Mouse (Mus musculus) v-Abl transformed pro-B cells (cell line): Measurements from ENCODE around the gene 1110004F10Rik.
"Not testable (repeated sequence)": the region's sequence is repeated elsewhere in the genome, so short reads cannot be mapped to it uniquely, and the experiment has no call there.

Experiments used
- in situ Hi-C, 2 experiments: fragments of 400-800 bp; cut with MboI; formaldehyde crosslinking; loops; one replicate each; pipeline ENCODE4 v1.15.1; 2025; ENCODE audit not compliant: unreplicated experiment in 2 of 2

1110004F10Rik gene

DNA sequence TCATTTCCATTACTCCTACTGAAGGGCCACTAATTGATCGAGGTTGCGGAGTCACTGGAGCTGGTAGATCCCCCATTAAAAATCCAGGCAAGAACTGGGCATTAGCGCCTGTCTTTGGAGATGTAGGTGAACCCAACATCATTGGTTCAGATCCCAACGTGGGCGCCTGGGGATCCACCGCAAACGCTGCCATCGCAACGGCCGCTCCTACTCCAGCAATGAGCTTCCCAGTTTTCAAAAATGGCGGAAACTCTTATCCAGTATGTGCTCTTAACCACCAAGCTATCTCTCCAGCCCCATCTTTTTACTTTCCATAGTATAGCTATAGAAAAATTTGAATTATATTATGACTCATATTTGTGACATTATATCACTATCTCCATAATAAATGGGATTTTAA, 45.2 kb downstream of the 1110004F10Rik start, which contains the start of gene Gm4353:
Gene Gm4353 (minus strand): TSS at position 270 of the 400 bp plus-strand sequence.
- in situ Hi-C loops, result not testable (repeated sequence)

- in situ Hi-C loops, result loop anchor here in 1 of 2 experiments (10.0 kb wide), 1 partner anchor 558 kb away; no protein-coding TSS in a partner anchor
These were observed 53.7 kb downstream of the 1110004F10Rik start for GRCm38 (mm10) chr7:116092710-116093465.

DNA sequence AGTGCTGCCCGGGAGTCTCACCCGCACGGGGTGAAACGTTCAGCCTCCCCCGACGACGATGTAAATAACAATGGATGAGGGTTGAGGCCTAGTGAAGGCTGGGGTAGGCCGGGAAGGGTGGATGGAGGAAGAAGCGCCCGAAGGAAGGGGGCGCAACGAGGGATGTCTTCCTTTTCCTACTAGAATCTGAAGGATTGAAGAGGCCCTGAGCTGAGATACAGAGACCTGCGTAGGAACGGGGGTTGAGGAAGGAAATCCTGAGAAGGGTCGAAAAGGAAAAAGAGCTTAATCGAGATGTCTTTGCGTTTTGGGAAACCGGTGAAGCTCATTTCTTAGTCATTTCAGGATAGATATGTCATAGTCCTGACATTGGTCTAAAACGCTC, 54.3 kb downstream of the 1110004F10Rik start:
- in situ Hi-C loops, result loop anchor here in 1 of 2 experiments (10.0 kb wide), 1 partner anchor 559 kb away; no protein-coding TSS in a partner anchor

DNA sequence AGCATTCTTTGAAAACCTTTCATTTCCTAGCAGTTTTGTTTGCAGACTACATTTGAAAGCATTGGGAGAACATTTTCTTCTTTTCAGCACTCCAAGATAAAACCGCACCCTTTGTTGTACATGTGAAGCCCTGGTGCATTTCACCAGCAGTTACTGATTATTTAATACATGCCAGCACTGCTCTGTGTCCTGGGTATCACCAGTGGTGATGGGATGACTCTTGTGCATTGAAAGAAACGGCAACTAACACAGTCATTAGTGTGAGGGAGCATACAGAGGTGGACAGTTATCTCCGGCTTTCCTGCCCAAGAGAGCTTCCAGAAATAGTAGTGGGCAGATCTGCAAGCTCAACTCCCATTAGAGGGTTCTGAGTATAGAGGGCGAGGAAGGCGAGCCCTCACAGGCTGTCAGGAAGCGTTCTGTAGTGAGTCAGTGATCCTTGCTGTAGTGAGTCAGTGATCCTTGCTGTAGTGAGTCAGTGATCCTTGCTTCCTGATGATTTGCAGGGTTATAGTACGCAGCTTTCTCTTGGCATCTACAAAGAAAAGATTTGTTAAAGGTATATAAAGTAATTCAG, 60.8 kb downstream of the 1110004F10Rik start:
- in situ Hi-C loops, result loop anchor here in 1 of 2 experiments (10.0 kb wide), 1 partner anchor 565 kb away; no protein-coding TSS in a partner anchor

DNA sequence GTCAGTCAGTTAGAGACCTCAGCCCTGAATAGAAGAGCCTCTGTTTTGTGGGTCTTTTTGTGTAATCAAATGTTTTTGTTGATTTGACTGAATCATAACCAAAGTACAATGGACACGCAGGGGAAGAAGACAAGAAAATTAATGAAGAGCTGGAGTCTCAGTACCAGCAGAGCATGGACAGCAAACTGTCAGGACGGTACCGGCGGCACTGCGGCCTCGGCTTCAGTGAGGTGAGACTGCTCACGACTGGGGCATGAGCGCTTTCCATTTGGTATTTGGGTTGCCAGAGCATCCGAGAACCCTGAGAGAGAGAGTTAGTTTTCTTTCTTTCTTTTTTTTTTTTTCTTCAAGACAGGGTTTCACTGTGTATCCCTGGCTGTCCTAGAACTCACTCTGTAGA, 63.9 kb downstream of the 1110004F10Rik start:
- in situ Hi-C loops, result no loop called here

- in situ Hi-C loops, result no loop called here
These were observed 71.5 kb downstream of the 1110004F10Rik start for GRCm38 (mm10) chr7:116110661-116111060.

- in situ Hi-C loops, result no loop called here
These were observed 72.3 kb downstream of the 1110004F10Rik start for GRCm38 (mm10) chr7:116111546-116111945.

- in situ Hi-C loops, result no loop called here
These were observed 76.2 kb downstream of the 1110004F10Rik start for GRCm38 (mm10) chr7:116115216-116115930.

DNA sequence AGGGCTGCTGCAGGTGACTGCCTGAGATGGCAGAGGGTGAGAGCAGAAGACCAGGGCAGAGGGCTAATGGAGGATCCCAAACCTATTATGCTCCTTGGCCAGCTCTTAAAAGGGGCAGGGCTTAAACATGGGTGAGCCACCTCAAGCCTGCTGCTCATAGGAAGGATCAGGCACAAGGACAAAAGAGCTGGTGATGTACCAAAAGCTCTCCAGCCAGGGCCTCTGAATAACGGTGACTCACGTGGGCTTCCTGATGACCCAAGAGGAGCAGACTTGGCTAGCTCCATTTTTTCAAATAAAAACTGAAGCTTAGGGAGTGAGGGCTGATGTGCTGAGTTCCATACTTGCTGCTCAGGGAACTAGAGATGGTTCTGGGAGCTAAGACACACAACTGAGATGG, 76.8 kb downstream of the 1110004F10Rik start:
- in situ Hi-C loops, result no loop called here

GRCm38 (mm10) chr7:116119306-116119857, 80.2 kb downstream of the 1110004F10Rik start:
- in situ Hi-C loops, result no loop called here

DNA sequence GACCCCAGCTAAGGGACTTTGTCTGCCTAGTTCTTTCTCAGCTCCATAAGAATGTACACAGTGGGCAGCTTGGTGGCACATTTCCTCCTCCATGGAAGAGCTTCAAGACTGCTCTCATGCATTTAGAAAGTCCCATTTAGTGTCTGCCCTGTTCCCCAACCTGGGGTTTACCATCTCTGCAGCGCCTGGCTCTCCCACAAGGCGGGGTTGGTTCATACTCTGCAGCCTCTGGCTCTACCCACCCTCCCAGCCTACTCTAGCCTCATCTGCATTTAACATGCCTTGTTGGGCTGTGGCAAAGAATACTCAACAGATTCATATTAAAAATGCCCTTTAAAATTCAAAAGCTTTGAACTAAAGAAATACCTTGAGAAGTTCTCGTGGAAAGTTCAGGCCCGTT, 81.5 kb downstream of the 1110004F10Rik start:
- in situ Hi-C loops, result loop anchor here in 1 of 2 experiments (10.0 kb wide), 1 partner anchor 906 kb away; no protein-coding TSS in a partner anchor

- in situ Hi-C loops, result loop anchor here in 1 of 2 experiments (10.0 kb wide), 1 partner anchor 906 kb away; no protein-coding TSS in a partner anchor
These were observed 82.0 kb downstream of the 1110004F10Rik start for GRCm38 (mm10) chr7:116121202-116121601.

- in situ Hi-C loops, result loop anchor here in 1 of 2 experiments (10.0 kb wide), 1 partner anchor 908 kb away; no protein-coding TSS in a partner anchor
These were observed 83.9 kb downstream of the 1110004F10Rik start for GRCm38 (mm10) chr7:116122981-116123596.

- in situ Hi-C loops, result loop anchor here in 1 of 2 experiments (10.0 kb wide), 1 partner anchor 909 kb away; no protein-coding TSS in a partner anchor
These were observed 84.4 kb downstream of the 1110004F10Rik start for GRCm38 (mm10) chr7:116123597-116123985.

- in situ Hi-C loops, result loop anchor here in 1 of 2 experiments (10.0 kb wide), 1 partner anchor 909 kb away; no protein-coding TSS in a partner anchor
These were observed 84.9 kb downstream of the 1110004F10Rik start for GRCm38 (mm10) chr7:116124057-116124456.

GRCm38 (mm10) chr7:116125671-116126070, 86.5 kb downstream of the 1110004F10Rik start:
- in situ Hi-C loops, result loop anchor here in 1 of 2 experiments (10.0 kb wide), 1 partner anchor 911 kb away; no protein-coding TSS in a partner anchor

DNA sequence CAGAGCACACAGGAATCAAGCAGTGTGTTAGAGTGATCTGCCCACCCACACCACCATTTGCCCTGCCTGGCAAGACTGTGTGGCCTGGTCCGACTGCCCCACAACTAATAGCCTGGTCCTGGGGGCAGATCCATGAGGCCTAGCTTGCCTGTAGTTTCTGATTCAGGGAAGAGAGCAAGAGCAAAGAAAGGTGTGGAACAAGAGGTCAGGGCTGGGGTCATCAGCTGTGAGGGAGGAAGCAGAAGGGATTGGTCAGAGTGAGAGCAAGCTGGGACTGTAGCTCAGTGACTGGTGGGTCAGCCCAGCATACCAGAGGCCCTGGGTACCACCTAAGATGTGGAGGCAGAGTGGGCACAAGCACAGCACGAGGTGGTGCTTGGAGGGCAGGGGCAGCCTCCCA, 87.9 kb downstream of the 1110004F10Rik start:
- in situ Hi-C loops, result loop anchor here in 1 of 2 experiments (10.0 kb wide), 1 partner anchor 912 kb away; no protein-coding TSS in a partner anchor

GRCm38 (mm10) chr7:116128286-116128685, 89.1 kb downstream of the 1110004F10Rik start:
- in situ Hi-C loops, result loop anchor here in 1 of 2 experiments (10.0 kb wide), 1 partner anchor 913 kb away; no protein-coding TSS in a partner anchor

DNA sequence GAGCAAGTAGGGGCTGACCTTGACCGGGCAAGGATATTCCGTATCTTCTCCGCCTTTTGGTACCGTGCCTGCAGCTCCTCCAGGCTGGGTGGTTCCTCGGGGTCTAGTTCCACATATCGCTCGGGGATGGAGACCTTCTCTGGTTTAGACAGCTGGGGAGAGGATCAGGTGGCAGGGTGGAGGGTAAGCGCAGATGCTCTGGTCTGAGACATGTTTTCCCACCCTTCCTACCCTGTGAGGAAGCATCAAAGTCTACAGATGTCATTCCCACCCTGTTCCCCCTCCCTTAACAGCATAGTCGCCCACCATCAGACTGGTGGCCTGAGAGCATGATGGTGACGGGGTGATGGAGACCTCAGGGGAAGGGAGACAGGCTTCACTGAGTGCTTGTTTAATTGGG, 90.2 kb downstream of the 1110004F10Rik start:
- in situ Hi-C loops, result loop anchor here in 1 of 2 experiments (10.0 kb wide), 1 partner anchor 915 kb away; no protein-coding TSS in a partner anchor
